In the genomic region with DNA sequence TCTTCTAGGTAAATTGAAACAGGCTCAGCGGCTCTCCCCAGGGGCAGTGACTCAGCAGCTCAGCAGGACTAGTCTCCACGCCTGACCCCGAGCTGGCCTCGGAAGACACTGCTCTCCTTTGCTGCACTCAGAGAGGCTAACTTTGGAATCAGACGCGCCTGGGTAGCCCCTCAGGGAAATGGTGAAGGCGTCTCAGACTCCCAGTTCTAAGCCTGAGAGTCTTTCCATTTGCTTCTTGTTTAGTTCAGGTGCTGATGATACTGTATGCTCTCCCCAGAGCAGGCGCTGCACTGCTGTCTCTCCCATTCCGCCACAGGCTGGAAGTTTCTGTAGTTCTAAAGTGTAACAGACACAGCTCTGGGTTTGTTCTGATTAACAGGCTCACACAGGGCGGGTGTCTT, we compare ENCODE assay signal across 8 mouse cellular contexts. TPM values are rescaled to one million over a fixed set of nuclear protein-coding genes. Genes with fewer than 3 reads are reported as not detected.
DNase-seq lines count a peak whose midpoint lies in the region; ATAC-seq lines count a peak whose summit lies in the region.

No protein-coding gene starts in this region.

- no peaks in the 10 kb centered on the region for H3K36me3 ChIP-seq in forebrain, embryonic 11.5 days (ENCODE audit: control insufficient read depth, insufficient read depth, low read length)
- H3K36me3 ChIP-seq in hindbrain, embryonic 11.5 days (ENCODE audit: control insufficient read depth, insufficient read depth, low read length) = no peaks in the 10 kb centered on the region
- no peaks in the 10 kb centered on the region for H3K36me3 ChIP-seq in limb, embryonic 15.5 days
- 0 out of 2 replicates have a peak, but pooled peaks cover 5% of the 10 kb centered on the region for H3K36me3 ChIP-seq in neural tube, embryonic 12.5 days

- H3K4me1 ChIP-seq in forebrain, embryonic 11.5 days (replicated peaks; ENCODE audit: control insufficient read depth, insufficient read depth, low read length) = peaks cover 23% of the 10 kb centered on the region
- H3K4me1 ChIP-seq in hindbrain, embryonic 11.5 days (replicated peaks; ENCODE audit: control insufficient read depth, insufficient read depth, low read length) = peaks cover 11% of the 10 kb centered on the region; the same call in 1 of the 2 replicates
- H3K4me1 ChIP-seq in limb, embryonic 15.5 days = peaks cover 62% of the 10 kb centered on the region
- peaks cover 41% of the 10 kb centered on the region for H3K4me1 ChIP-seq in neural tube, embryonic 12.5 days

- 6% methylated on average over 10 of the region's 10 CpGs for WGBS in forebrain, embryonic 11.5 days
- 4% methylated on average over 10 of the region's 10 CpGs for WGBS in hindbrain, embryonic 11.5 days
- 8% methylated on average over 10 of the region's 10 CpGs for WGBS in limb, embryonic 15.5 days
- WGBS in neural tube, embryonic 12.5 days = 3% methylated on average over 10 of the region's 10 CpGs

- no peaks in the 10 kb centered on the region for H3K9me3 ChIP-seq in forebrain, embryonic 11.5 days (ENCODE audit: control insufficient read depth, low read length)
- H3K9me3 ChIP-seq in hindbrain, embryonic 11.5 days (ENCODE audit: control insufficient read depth, low read length) = no peaks in the 10 kb centered on the region
- H3K9me3 ChIP-seq in limb, embryonic 15.5 days = no peaks in the 10 kb centered on the region
- no peaks in the 10 kb centered on the region for H3K9me3 ChIP-seq in neural tube, embryonic 12.5 days

- DNase-seq in 3T3-L1 (ENCODE audit: low read depth, low spot score) (peak; percentile 86), R1 (ENCODE audit: low read depth, low spot score) (peak; percentile 82)
- peak; percentile 65 for DNase-seq in forebrain, embryonic 11.5 days (ENCODE audit: low spot score)
- DNase-seq in hindbrain, embryonic 11.5 days (ENCODE audit: low spot score) = peak; percentile 44
- DNase-seq in layer of hippocampus, postnatal 25 days (ENCODE audit: extremely low spot score in 1 of 2, low spot score in 1 of 2) = no peak
- no peak for DNase-seq in frontal cortex, postnatal 14 days (ENCODE audit: low spot score in 2 of 2)

- peaks cover 9% of the 10 kb centered on the region for H3K27me3 ChIP-seq in forebrain, embryonic 11.5 days (ENCODE audit: control insufficient read depth, insufficient read depth, low read length)
- no peaks in the 10 kb centered on the region for H3K27me3 ChIP-seq in hindbrain, embryonic 11.5 days (ENCODE audit: control insufficient read depth, insufficient read depth, low read length)
- H3K27me3 ChIP-seq in limb, embryonic 15.5 days = no peaks in the 10 kb centered on the region
- no peaks in the 10 kb centered on the region for H3K27me3 ChIP-seq in neural tube, embryonic 12.5 days (replicated peaks)

- no peak for ATAC-seq in forebrain, embryonic 11.5 days (replicated peaks; ENCODE audit: low FRiP score)
- no peak for ATAC-seq in hindbrain, embryonic 11.5 days (ENCODE audit: low FRiP score)
- no peak for ATAC-seq in limb, embryonic 15.5 days (ENCODE audit: insufficient number of reproducible peaks, low FRiP score, low TSS enrichment, low read depth)
- no peak for ATAC-seq in neural tube, embryonic 12.5 days (ENCODE audit: low FRiP score, low read depth)

- H3K4me2 ChIP-seq in forebrain, embryonic 11.5 days (ENCODE audit: low read depth, low read length, severe bottlenecking) = peak overlapping the region; percentile 36
- peak overlapping the region; percentile 36 for H3K4me2 ChIP-seq in hindbrain, embryonic 11.5 days (replicated peaks; ENCODE audit: low read depth, low read length)
- H3K4me2 ChIP-seq in limb, embryonic 15.5 days = peak overlapping the region; percentile 31
- H3K4me2 ChIP-seq in neural tube, embryonic 12.5 days (replicated peaks) = peak overlapping the region; percentile 98

- H3K27ac ChIP-seq in forebrain, embryonic 11.5 days (ENCODE audit: low read depth, low read length) = no peak overlapping the region
- H3K27ac ChIP-seq in hindbrain, embryonic 11.5 days (ENCODE audit: low read depth, low read length) = no peak overlapping the region
- peak overlapping the region; percentile 65 for H3K27ac ChIP-seq in limb, embryonic 15.5 days
- no peak overlapping the region for H3K27ac ChIP-seq in neural tube, embryonic 12.5 days

- H3K9ac ChIP-seq in forebrain, embryonic 11.5 days (ENCODE audit: low read length) = 0 out of 2 replicates have a peak overlapping the region, but pooled peaks have one; percentile 12
- H3K9ac ChIP-seq in hindbrain, embryonic 11.5 days (ENCODE audit: low read depth, low read length) = 0 out of 2 replicates have a peak overlapping the region, but pooled peaks have one; percentile 37
- no peak overlapping the region for H3K9ac ChIP-seq in limb, embryonic 15.5 days
- H3K9ac ChIP-seq in neural tube, embryonic 12.5 days = peak overlapping the region; percentile 39; the same call in 1 of the 2 replicates

- H3K4me3 ChIP-seq in forebrain, embryonic 11.5 days (ENCODE audit: low read depth, low read length) = peak overlapping the region; percentile 7; the same call in 1 of the 2 replicates
- H3K4me3 ChIP-seq in hindbrain, embryonic 11.5 days (ENCODE audit: low read depth, low read length) = no peak overlapping the region; the same call in 1 of the 2 replicates
- H3K4me3 ChIP-seq in limb, embryonic 15.5 days = peak overlapping the region; percentile 9
- H3K4me3 ChIP-seq in neural tube, embryonic 12.5 days = peak overlapping the region; percentile 21

RNA-seq across cellular contexts. Expression of a gene that starts 5.4 kb away (rescaled TPM):
- 12.7 and 15.4 TPM in 2 replicates for polyA plus RNA-seq in forebrain, embryonic 11.5 days (2014; fragmentation: Nextera tagmentation; extraction: Ambion mirVana)
- 13.0 and 15.4 TPM in 2 replicates for polyA plus RNA-seq in hindbrain, embryonic 11.5 days (2014; fragmentation: Nextera tagmentation; extraction: Ambion mirVana)
- 7.1 and 10.3 TPM in 2 replicates for polyA plus RNA-seq in limb, embryonic 15.5 days (2015; fragmentation: Nextera tagmentation; extraction: Ambion mirVana)
- 17.4 and 18.3 TPM in 2 replicates for polyA plus RNA-seq in neural tube, embryonic 12.5 days (2016; fragmentation: Nextera tagmentation; extraction: Ambion mirVana)
- total RNA-seq in layer of hippocampus, postnatal 25 days (2021) = 1 to 10 TPM; 5.5 to 6.1 TPM

RNA-seq across cellular contexts. Expression of a gene that starts 28.4 kb away (rescaled TPM):
- polyA plus RNA-seq in forebrain, embryonic 11.5 days (2014; fragmentation: Nextera tagmentation; extraction: Ambion mirVana) = 0.85 and 0.99 TPM in 2 replicates
- 7.7 and 9.5 TPM in 2 replicates for polyA plus RNA-seq in hindbrain, embryonic 11.5 days (2014; fragmentation: Nextera tagmentation; extraction: Ambion mirVana)
- polyA plus RNA-seq in limb, embryonic 15.5 days (2015; fragmentation: Nextera tagmentation; extraction: Ambion mirVana) = 1.9 and 2.4 TPM in 2 replicates
- 3.5 and 5.0 TPM in 2 replicates for polyA plus RNA-seq in neural tube, embryonic 12.5 days (2016; fragmentation: Nextera tagmentation; extraction: Ambion mirVana)
- 10 to 100 TPM in 1 of 2 experiments, 1 to 10 TPM in 1; 8.0 to 13.6 TPM for total RNA-seq in layer of hippocampus, postnatal 25 days (2021)

Comparison
In these comparisons a context has a peak if more than half of its experiments do, and no peak if none do; other contexts are left out.
1. DNase-seq: peak in 3T3-L1 (single experiment), R1 (single experiment), forebrain, embryonic 11.5 days (single experiment) and hindbrain, embryonic 11.5 days (single experiment); none in layer of hippocampus, postnatal 25 days (0 of 2) and frontal cortex, postnatal 14 days (0 of 2).
2. H3K4me2 ChIP-seq: peak in every context shown above with its lines; median percentile 98 in neural tube, embryonic 12.5 days; 36 in forebrain, embryonic 11.5 days; 36 in hindbrain, embryonic 11.5 days; 31 in limb, embryonic 15.5 days.